Mouse (Mus musculus): ENCODE measurements around the gene Il17ra.

The Il17ra gene

DNA sequence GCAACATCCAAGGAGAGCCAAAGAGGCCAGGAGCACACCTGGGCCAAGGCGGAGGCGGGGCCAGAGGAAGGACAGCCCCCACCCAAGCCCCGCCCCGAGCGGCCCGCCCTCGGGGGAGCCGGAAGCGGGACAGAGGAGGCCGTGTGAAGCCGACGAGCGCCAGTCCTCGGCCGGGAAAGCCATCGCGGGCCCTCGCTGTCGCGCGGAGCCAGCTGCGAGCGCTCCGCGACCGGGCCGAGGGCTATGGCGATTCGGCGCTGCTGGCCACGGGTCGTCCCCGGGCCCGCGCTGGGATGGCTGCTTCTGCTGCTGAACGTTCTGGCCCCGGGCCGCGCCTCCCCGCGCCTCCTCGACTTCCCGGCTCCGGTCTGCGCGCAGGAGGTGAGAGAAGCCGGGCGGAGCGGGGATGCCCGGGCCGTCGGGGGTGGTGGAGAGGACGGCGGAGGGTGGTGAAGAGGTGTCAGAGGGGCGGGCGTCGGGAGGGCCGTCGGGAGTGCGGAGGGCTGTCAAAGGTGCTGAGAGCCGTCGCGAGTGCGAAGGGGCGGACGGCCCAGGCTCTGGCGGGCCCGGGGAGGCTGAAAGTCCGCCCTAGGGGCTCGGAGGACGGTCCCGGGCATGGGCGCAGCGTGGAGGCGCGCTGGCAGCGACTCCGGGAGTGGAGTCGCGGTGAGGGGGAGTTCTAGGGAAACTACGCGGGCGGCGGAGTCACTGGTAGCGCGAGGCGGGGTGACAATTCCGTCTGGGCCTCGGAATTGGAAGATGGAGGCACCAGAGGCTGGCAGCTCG is at the start of gene Il17ra:
Gene Il17ra, plus strand, starts transcription at position 162 of the 786 bp plus-strand sequence.
- Histone ChIP-seq H3K36me3 (ENCODE audit: insufficient read depth, low read length) (no peaks in the 10 kb centered on the region), H3K4me1 (replicated peaks; ENCODE audit: low read depth, low read length) (peaks cover 18% of the 10 kb centered on the region)
- no peak for TF ChIP-seq POU5F1 (IDR thresholded peaks at IDR 0.05; ENCODE audit: borderline replicate concordance, low read length)
- TF ChIP-seq CTCF (conservative IDR thresholded peaks at IDR 0.05; ENCODE audit: low read length) = no peak
- no peak for TF ChIP-seq NANOG (IDR thresholded peaks at IDR 0.05; ENCODE audit: borderline replicate concordance, low read length)

GRCm38 (mm10) chr6:120438161-120438560 is 24.9 kb upstream of the Il17ra start:
- H3K36me3 ChIP-seq (ENCODE audit: insufficient read depth, low read length) = peaks cover 75% of the 10 kb centered on the region
- H3K4me1 ChIP-seq (replicated peaks; ENCODE audit: low read depth, low read length) = no peaks in the 10 kb centered on the region
- TF ChIP-seq CTCF (conservative IDR thresholded peaks at IDR 0.05; ENCODE audit: low read length) = no peak
- no peak for TF ChIP-seq NANOG (IDR thresholded peaks at IDR 0.05; ENCODE audit: borderline replicate concordance, low read length)
- no peak for TF ChIP-seq POU5F1 (IDR thresholded peaks at IDR 0.05; ENCODE audit: borderline replicate concordance, low read length)
- H3K4me3 ChIP-seq (replicated peaks; ENCODE audit: low read length) = no peak overlapping the region
- no peaks in the 10 kb centered on the region for H3K9me3 ChIP-seq (ENCODE audit: low read length)
- no peaks in the 10 kb centered on the region for H3K27me3 ChIP-seq (ENCODE audit: insufficient read depth, low read length)

More for the DNA sequence above, at the start of gene Il17ra:
- peak within 1 kb of the TSS; percentile 88 for H3K4me3 ChIP-seq (replicated peaks; ENCODE audit: low read length)
- H3K27me3 ChIP-seq (ENCODE audit: insufficient read depth, low read length) = peaks cover 28% of the 10 kb centered on the region
- H3K9me3 ChIP-seq (ENCODE audit: low read length) = peaks cover 18% of the 10 kb centered on the region; the same call in 1 of the 2 replicates

DNA sequence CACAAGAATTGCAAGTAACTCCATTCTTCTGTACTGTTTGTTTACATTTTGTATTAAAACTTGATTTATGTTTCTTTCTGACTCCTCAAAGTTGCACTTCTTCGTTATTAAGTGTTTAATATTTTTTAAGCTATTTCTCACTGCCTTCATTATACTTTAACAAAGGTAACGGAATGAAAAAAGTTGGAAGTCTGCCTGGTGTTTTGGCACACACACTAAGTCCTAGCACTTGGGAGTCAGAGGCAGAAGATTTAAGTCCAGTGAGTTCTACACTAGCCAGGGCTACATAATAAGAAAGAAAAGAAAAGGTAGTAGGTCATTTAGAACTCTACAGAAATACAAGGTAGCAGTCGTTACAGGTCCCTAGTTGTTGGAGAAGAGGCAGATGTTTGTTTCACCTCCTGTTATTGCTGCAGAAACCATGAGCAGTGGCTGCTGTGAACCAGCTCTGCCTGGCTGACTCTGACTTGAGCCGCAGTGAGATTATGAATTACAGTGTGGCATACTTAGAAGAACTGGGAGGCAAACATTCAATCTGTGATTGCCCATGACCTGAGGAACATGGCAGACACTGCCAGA is 20.8 kb upstream of the Il17ra start:
- H3K4me3 ChIP-seq (replicated peaks; ENCODE audit: low read length) = no peak overlapping the region
- TF ChIP-seq NANOG (IDR thresholded peaks at IDR 0.05; ENCODE audit: borderline replicate concordance, low read length) (no peak), POU5F1 (IDR thresholded peaks at IDR 0.05; ENCODE audit: borderline replicate concordance, low read length) (no peak), CTCF (conservative IDR thresholded peaks at IDR 0.05; ENCODE audit: low read length) (no peak)

GRCm38 (mm10) chr6:120443363-120444355 is 19.4 kb upstream of the Il17ra start:
- Histone ChIP-seq H3K4me3 (replicated peaks; ENCODE audit: low read length) (no peak overlapping the region), H3K27me3 (ENCODE audit: insufficient read depth, low read length) (no peaks in the 10 kb centered on the region), H3K9me3 (ENCODE audit: low read length) (no peaks in the 10 kb centered on the region), H3K36me3 (ENCODE audit: insufficient read depth, low read length) (peaks cover 43% of the 10 kb centered on the region), H3K4me1 (replicated peaks; ENCODE audit: low read depth, low read length) (no peaks in the 10 kb centered on the region)
- TF ChIP-seq CTCF (conservative IDR thresholded peaks at IDR 0.05; ENCODE audit: low read length) (no peak), POU5F1 (IDR thresholded peaks at IDR 0.05; ENCODE audit: borderline replicate concordance, low read length) (no peak), NANOG (IDR thresholded peaks at IDR 0.05; ENCODE audit: borderline replicate concordance, low read length) (no peak)

More for the DNA sequence above, 20.8 kb upstream of the Il17ra start:
- Histone ChIP-seq H3K4me1 (replicated peaks; ENCODE audit: low read depth, low read length) (no peaks in the 10 kb centered on the region), H3K27me3 (ENCODE audit: insufficient read depth, low read length) (no peaks in the 10 kb centered on the region), H3K36me3 (ENCODE audit: insufficient read depth, low read length) (peaks cover 55% of the 10 kb centered on the region), H3K9me3 (ENCODE audit: low read length) (no peaks in the 10 kb centered on the region)

- Histone ChIP-seq H3K4me1 (replicated peaks; ENCODE audit: low read depth, low read length) (peaks cover 10% of the 10 kb centered on the region), H3K36me3 (ENCODE audit: insufficient read depth, low read length) (no peaks in the 10 kb centered on the region), H3K4me3 (replicated peaks; ENCODE audit: low read length) (no peak overlapping the region), H3K9me3 (ENCODE audit: low read length) (no peaks in the 10 kb centered on the region), H3K27me3 (ENCODE audit: insufficient read depth, low read length) (peaks cover 20% of the 10 kb centered on the region)
- TF ChIP-seq CTCF (conservative IDR thresholded peaks at IDR 0.05; ENCODE audit: low read length) = no peak
- TF ChIP-seq POU5F1 (IDR thresholded peaks at IDR 0.05; ENCODE audit: borderline replicate concordance, low read length) = no peak
- TF ChIP-seq NANOG (IDR thresholded peaks at IDR 0.05; ENCODE audit: borderline replicate concordance, low read length) = no peak
Measured at GRCm38 (mm10) chr6:120450208-120450607, 12.8 kb upstream of the Il17ra start.

DNA sequence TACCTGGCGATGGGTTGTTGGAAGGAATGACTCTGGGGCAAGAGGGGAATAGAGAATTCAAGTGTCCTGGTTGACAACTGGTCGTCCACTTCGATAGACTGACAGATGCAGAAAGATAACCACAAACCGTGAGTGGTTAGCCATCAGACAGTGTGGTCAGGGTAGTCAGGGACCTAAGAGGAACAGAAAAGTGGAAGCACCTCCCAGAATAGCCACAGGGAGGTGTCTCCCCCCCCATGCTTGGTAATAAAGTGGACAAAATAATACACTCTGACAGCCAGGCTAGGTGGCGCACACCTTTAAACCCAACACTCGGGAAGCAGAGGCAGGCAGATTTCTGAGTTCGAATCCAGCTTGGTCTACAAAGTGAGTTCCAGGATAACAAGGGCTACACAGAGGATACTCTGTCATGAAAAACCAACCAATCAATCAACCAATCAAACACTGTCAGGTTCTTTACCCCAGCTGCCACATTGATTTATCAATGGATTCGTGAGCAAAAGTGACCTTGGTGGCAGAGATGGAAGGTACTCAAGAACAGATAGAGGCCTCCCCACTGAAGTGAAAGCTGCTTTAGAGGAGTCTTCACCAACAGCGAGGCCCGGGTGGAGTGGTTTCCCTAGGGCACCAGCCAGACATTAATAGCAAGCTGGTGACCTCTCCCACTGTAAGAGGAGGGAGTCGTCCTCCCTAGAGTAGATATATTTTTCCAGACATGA is 10.5 kb upstream of the Il17ra start:
- Histone ChIP-seq H3K4me1 (replicated peaks; ENCODE audit: low read depth, low read length) (peaks cover 10% of the 10 kb centered on the region), H3K4me3 (replicated peaks; ENCODE audit: low read length) (no peak overlapping the region), H3K27me3 (ENCODE audit: insufficient read depth, low read length) (peaks cover 20% of the 10 kb centered on the region), H3K36me3 (ENCODE audit: insufficient read depth, low read length) (no peaks in the 10 kb centered on the region), H3K9me3 (ENCODE audit: low read length) (no peaks in the 10 kb centered on the region)
- TF ChIP-seq POU5F1 (IDR thresholded peaks at IDR 0.05; ENCODE audit: borderline replicate concordance, low read length) (no peak), NANOG (IDR thresholded peaks at IDR 0.05; ENCODE audit: borderline replicate concordance, low read length) (no peak), CTCF (conservative IDR thresholded peaks at IDR 0.05; ENCODE audit: low read length) (no peak)

DNA sequence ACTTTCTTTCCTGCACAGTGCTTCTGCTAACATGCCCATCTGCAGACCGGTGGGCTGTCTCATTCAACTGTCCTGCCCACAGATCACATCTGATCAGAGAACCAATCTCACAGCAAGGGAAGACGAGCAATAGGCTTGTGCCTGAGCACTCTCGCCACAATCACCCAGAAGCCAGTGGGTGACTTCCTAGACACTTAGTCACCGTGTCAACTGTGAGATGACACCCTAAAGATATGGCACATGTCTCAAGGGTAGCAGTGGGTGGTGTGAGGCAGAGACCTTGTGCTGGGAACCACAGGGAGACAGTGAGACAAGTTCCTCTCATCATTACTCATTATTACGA is 10.0 kb upstream of the Il17ra start:
- peaks cover 10% of the 10 kb centered on the region for H3K4me1 ChIP-seq (replicated peaks; ENCODE audit: low read depth, low read length)
- no peak for TF ChIP-seq NANOG (IDR thresholded peaks at IDR 0.05; ENCODE audit: borderline replicate concordance, low read length)
- TF ChIP-seq CTCF (conservative IDR thresholded peaks at IDR 0.05; ENCODE audit: low read length) = no peak
- TF ChIP-seq POU5F1 (IDR thresholded peaks at IDR 0.05; ENCODE audit: borderline replicate concordance, low read length) = no peak
- no peak overlapping the region for H3K4me3 ChIP-seq (replicated peaks; ENCODE audit: low read length)

More for the DNA sequence above, 10.0 kb upstream of the Il17ra start:
- Histone ChIP-seq H3K36me3 (ENCODE audit: insufficient read depth, low read length) (no peaks in the 10 kb centered on the region), H3K27me3 (ENCODE audit: insufficient read depth, low read length) (peaks cover 20% of the 10 kb centered on the region), H3K9me3 (ENCODE audit: low read length) (no peaks in the 10 kb centered on the region)
